Mouse (Mus musculus) retina, adult 2 months (tissue): ENCODE measurements around the gene Stat4.

ENCODE experiments used
- DNase-seq: peaks from one replicate; pipeline ENCODE4 v3.0.0-alpha.2; 2012; ENCODE audit warnings: low read depth, low spot score

The Stat4 gene

DNA sequence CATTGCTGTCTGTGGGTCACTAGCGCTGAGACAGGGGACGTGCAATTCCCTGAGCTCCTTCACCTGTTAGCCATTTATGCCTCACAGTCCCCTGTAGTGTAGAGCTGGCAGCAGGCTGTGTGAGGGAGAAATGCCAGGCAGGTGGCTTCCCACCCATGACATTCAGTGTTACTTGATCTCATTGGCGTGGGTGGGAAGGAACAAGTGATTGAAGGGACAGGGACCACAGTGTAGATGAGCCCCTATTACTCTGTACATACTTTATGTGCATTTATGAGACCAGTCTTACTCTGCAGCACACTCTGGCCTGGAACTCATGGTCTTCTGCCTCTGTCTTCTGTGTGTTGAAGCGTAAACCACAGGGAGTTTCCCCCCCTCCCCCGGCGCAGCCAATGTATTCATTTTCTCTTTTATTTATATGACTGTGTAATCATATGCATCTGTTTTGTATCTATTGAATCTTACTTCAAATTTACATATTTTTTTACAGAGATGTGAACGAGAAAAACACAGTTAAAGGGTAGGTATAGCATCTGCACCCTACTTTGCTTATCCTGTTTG lies 156.7 kb downstream of the Stat4 start:
- no peak for DNase-seq

DNA sequence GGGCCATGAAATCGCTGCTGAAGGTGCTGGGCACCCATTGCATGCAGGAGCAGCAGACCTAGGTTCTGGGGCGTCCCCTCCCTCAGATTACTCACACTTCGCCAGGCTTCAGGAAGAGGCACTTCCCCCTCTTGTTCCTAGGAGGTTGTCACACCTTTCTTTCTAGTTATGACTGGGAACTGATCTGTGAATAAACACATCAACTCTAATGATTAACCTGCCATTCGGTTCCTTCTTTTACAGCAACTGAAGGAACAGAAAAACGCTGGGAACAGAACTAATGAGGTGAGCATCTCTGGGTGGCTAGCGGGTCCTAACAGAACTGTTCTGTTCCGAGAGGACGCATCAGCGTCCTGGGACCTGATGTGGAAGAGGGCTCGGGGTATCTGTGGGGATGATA lies 158.0 kb downstream of the Stat4 start:
- no peak for DNase-seq

DNA sequence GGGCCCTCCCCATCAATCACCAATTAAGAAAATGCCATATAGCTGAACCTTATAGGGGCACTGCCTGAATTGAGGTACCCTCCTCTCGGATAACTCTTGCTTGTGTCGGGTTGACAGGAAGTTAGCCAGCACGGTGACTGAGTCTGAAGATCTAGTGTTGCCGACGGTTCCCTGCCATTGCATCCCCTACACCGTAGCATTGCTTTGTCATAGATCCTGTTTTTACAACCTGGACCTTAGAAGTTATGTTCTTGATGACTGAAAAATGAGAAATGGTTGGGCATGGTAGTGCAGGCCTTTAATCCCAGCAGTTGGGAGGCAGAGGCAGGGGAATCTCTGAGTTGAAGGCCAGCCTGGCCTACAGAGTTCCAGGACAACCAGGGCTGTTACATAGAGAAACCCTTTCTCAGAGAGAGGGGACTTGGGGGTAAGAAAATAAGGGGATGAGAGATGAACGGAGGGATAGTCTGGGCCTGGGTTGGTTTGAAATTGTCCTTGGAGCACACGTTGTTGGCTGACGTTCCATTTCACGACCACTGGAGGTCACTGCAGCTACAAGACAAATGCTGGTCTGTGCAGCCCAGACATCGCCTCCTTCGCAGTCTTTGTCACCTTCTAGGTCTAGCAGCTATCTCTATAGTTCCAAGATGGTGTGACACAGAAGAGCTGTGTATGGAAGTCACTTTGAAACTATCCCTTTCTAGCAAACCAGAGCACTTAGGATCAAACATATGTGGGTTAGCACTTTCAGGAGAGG lies 159.4 kb downstream of the Stat4 start:
- DNase-seq, result peak; percentile 39

DNA sequence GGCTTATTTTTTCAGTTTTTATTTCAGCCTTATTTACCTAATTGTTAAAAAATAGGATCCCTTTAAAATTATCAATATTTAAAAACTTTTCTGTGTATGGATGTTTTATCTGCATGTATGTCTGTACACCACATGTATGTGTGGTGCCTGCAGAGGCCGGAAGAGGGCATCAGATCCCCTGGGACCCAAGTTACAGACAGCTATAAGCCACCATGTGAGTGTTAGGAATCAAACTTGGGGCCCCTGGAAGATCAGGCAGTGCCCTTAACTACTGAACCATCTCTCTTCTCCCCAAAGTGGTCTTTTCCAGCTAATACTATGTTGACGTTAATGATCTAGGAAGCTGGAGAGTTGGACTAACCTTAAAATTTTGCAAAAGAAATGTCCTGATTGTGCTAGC lies 160.5 kb downstream of the Stat4 start:
- DNase-seq, result no peak

DNA sequence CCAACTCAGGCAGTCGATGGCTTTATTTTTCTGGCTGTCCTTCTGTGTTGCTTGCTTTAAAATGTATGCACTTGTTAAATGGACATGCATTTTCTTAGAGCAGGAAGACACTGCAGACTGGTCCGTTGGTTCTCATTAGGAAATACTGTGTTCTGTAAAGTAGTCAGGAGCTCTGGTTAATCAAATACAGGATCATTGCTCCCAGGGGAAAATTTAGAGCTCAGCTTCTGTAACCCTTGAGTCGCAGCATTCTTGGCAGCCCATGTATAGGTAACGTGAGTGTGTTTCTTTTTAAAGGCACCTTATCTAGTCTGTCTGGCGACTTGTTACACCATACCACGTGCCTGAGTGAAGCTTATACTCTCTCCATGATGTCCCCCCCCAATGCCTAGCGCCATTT lies 161.2 kb downstream of the Stat4 start:
- DNase-seq, result no peak

DNA sequence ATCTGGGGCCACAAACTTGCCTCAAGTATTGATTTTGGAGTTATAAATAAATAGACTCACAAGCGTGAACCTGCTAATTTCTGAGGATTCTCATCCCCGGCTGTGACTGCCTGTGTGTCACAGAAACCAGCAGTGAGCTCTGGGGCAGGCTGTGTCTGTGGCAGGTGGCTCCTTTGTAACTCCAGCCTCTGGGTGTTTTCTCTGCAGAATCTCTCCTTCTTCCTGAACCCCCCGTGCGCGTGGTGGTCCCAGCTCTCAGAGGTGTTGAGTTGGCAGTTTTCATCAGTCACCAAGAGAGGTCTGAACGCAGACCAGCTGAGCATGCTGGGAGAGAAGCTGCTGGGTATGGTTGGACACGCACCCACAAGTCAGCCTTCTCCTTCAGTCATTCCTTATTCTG lies 161.7 kb downstream of the Stat4 start:
- DNase-seq, result no peak

DNA sequence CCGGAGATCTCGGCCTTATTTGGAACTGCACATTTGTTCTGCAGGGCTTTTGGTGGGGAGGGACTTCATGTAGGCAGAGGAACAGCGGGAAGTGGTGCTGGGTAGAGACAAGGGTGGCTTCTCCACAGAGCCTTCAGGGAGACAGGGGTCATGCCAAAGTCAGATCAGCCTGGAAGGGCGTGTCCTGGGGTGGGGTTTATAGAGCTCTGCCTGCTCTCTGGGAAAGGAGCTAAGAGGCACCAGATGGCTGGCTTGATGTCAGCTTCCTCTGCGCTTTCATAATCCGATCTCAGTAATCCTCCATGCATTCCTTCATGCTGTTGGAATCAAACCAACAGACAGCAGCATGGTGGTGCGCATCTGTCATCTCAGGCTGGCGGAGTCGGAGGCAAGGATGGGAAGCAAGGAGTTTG lies 163.0 kb downstream of the Stat4 start:
- peak; percentile 71 for DNase-seq

DNA sequence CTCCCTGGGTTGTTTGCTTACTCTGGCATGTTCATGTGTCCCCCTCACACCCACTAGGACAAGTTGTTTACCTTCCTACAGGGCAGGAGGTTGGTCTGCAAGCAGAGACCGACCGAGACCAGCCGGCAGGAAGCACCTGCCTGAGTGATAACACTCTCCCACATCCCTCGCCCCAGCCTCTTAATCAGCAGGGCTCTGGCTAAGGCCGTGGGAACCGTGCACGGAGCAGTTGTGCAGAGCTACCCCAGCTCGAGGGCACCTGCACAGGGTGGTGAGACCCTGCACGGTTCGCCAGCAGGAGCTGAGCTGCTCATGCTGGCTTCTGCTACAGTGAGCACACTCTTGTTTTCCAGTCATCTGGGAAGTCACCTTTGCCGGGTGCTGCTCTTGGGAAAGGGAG lies 163.7 kb downstream of the Stat4 start:
- DNase-seq, result no peak

DNA sequence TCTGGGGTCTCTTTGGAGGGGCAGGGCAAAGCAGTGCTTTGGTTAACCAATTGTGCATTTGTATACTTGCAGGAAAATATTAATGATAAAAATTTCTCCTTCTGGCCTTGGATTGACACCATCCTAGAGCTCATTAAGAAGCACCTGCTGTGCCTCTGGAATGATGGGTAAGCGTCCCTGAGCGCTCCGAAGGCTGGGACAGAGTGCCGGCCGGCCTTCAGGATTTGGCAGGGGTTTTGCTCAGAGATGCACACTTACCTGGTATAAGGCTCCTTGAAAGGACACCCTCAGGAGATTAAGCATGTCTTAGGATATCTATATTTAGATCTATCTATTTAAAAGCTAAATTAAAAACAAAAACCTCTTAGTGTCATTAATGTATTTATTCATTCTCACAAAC lies 164.2 kb downstream of the Stat4 start:
- DNase-seq, result no peak

DNA sequence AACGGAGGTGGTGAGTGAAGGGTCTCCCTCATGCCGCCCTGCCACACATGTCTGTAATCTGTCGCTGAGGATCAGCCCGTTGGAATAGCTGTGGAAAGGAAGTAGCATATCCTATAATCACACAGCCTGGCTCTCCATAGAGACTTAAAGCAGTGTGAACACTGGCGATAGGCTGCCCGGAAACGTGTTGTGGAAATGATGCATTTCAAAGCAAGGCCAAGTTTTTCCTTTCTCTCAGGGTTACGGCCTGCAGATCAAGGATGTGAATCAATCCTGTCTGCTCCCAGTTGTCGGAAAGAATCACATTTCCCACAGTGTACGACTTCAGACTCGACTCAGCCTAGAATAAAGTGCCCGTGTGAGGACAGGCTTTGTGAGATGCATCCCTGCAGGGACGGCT lies 165.4 kb downstream of the Stat4 start:
- no peak for DNase-seq

DNA sequence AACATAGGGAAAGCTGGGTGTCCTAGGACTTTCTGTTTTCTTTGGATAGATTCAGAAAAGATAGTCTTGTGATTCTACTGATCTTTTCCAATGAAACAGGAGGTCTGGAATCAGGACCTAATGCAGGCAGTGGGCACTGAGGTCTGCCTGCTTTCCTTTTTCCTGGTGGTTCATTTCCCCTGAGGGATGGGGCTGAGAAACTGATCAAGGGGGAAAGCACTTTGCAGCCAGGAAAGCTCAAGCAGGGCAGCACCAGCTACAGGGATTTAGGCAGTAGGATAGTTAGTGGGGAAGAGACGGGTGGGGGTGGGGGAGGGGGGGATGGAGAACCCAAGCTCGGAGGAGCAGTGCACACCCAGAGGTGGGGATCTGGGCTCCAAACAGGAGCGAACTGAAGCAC lies 166.0 kb downstream of the Stat4 start:
- no peak for DNase-seq

DNA sequence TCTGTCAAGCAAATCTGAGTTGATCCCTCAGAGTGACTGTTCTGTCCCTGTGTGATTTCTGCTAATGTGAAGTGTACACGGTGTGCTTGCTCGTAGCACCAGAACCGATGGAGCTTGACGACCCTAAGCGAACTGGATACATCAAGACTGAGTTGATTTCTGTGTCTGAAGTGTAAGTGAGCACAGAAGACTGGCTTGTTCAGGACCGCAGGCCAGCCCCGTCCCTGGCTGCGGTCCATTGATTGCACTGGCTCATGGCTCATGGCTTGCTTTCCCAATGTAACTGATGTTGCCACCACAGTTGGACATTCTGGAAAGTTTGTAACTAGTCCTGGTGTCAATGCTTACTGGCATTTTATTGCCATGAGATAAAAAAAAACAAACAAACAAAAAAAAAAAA lies 167.9 kb downstream of the Stat4 start:
- no peak for DNase-seq

DNA sequence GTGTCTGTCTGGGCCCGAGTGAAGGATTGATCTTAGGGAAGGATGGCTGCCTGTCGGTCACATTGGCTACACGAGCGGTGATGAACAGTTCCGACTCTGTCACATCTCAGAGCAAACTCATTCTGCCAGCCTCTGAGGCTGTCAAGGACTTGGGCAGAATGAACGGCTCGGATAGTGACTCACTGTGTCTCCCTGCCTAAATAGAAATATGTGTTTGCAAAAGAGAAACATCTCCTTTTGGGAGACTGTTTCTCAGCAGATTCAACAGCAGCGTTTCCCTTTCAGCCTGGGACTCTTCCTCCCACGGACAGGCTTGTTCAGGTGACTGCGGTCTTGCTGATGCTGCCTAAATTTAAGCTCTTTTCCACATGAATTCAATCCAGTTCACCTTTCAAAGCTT lies 169.4 kb downstream of the Stat4 start:
- DNase-seq, result no peak
